Mouse (Mus musculus) lung, postnatal 0 days (tissue): ENCODE data around the gene Ugt2a1.

Experiments used
- CTCF ChIP-seq: IDR thresholded peaks from 2 replicates; pipeline ENCODE4 v1.5.1; 2016; ENCODE audit warnings: antibody characterized with exemption, mild to moderate bottlenecking
- EP300 ChIP-seq: IDR thresholded peaks from 2 replicates; pipeline ENCODE4 v1.6.1; 2016; ENCODE audit warnings: antibody characterized with exemption, mild to moderate bottlenecking, control low read depth

- TF ChIP-seq CTCF = no peak
- no peak for TF ChIP-seq EP300
Measured at GRCm38 (mm10) chr5:87455519-87455918, 35.2 kb downstream of the Ugt2a1 start.
